Mouse (Mus musculus) adrenal gland, adult 8-10 months (tissue): Measurements from ENCODE around the gene Scp2. TPM values are rescaled to one million over a fixed set of nuclear protein-coding genes. Genes with fewer than 3 reads are reported as not detected.
A peak's percentile ranks its signal among the peaks of the same experiment; 100 is the strongest.

Experiments used
- DNase-seq: peaks from one replicate; pipeline ENCODE4 v3.0.0; 2022
- microRNA-seq, 2 experiments: library from miRNA; unstranded; fragments of <30 nt; microRNA quantifications; one replicate each; pipeline ENCODE4 v1.2.0; 2022
- total RNA-seq, 4 experiments: library from RNA; stranded (reverse); gene quantifications; 2 replicates each; pipeline ENCODE4 v1.2.4; 2022

Gene Scp2
- total RNA-seq, 4 experiments from 2014 or later, result 204 to 358 (median 307) TPM

GRCm38 (mm10) chr4:108018241-108018923 lies 126.4 kb downstream of the Scp2 start:
- no peak for DNase-seq

GRCm38 (mm10) chr4:108017839-108018238 lies 127.0 kb downstream of the Scp2 start:
- DNase-seq, result no peak

GRCm38 (mm10) chr4:108016321-108016720 lies 128.5 kb downstream of the Scp2 start:
- no peak for DNase-seq

- peak; percentile 76 for DNase-seq
Measured at GRCm38 (mm10) chr4:108015067-108015765, 129.6 kb downstream of the Scp2 start.

- DNase-seq, result no peak
Measured at GRCm38 (mm10) chr4:108014466-108014865, 130.3 kb downstream of the Scp2 start.

GRCm38 (mm10) chr4:108008541-108008940 lies 136.3 kb downstream of the Scp2 start:
- DNase-seq, result no peak

GRCm38 (mm10) chr4:108007532-108008103 lies 137.2 kb downstream of the Scp2 start:
- no peak for DNase-seq

GRCm38 (mm10) chr4:108005328-108005727 lies 139.5 kb downstream of the Scp2 start:
- DNase-seq, result no peak

- DNase-seq, result no peak
Measured at GRCm38 (mm10) chr4:107999380-107999779, 145.4 kb downstream of the Scp2 start.

GRCm38 (mm10) chr4:107998641-107999332 lies 146.0 kb downstream of the Scp2 start:
- no peak for DNase-seq

GRCm38 (mm10) chr4:107996418-107996986 lies 148.3 kb downstream of the Scp2 start:
- no peak for DNase-seq

GRCm38 (mm10) chr4:107995727-107996126 lies 149.1 kb downstream of the Scp2 start:
- DNase-seq, result no peak

GRCm38 (mm10) chr4:107995011-107995410 lies 149.8 kb downstream of the Scp2 start:
- no peak for DNase-seq

Small RNA genes within 50 kb of the gene (microRNA-seq; reads per million reads assigned to microRNA genes)
- 0 reads per million in 2 experiments for gene Mir6397

Other genes starting within 250 kb of the Scp2 start
- 100 to 1,000 TPM in 3 of 4 experiments, 10 to 100 TPM in 1; 92.3 to 198 (median 141) TPM for gene Cpt2, start 221.4 kb downstream of the Scp2 start, total RNA-seq
- gene Slc1a7, start 176.7 kb downstream of the Scp2 start, total RNA-seq, result under 1 TPM; 0.35 to 0.73 (median 0.49) TPM
- 10 to 100 TPM in 2 of 4 experiments, 1 to 10 TPM in 2; 7.6 to 17.0 (median 11.0) TPM for gene Podn, start 48.6 kb downstream of the Scp2 start, total RNA-seq
- gene Echdc2, start 20.4 kb upstream of the Scp2 start, total RNA-seq, result 10 to 100 TPM; 22.1 to 28.1 (median 26.8) TPM
- 1 to 10 TPM in 1 of 4 experiments, under 1 TPM in 3; 0.32 to 1.0 (median 0.73) TPM for gene Zyg11a, start 73.0 kb upstream of the Scp2 start, total RNA-seq
- gene Zyg11b, start 156.1 kb upstream of the Scp2 start, total RNA-seq, result 10 to 100 TPM; 42.6 to 60.9 (median 46.0) TPM
- gene Coa7, start 183.1 kb upstream of the Scp2 start, total RNA-seq, result 10 to 100 TPM; 38.0 to 61.1 (median 44.6) TPM
- 1 to 10 TPM; 4.6 to 8.5 (median 5.7) TPM for gene Shisal2a, start 238.4 kb upstream of the Scp2 start, total RNA-seq